Mouse (Mus musculus): Measurements from ENCODE around the gene Ly6g6d.
"Not testable (repeated sequence)": the region's sequence is repeated elsewhere in the genome, so short reads cannot be mapped to it uniquely, and the experiment has no call there.

The Ly6g6d gene

GRCm38 (mm10) chr17:35048932-35049440 is 28.9 kb downstream of the Ly6g6d start:
- no peak for DNase-seq (ENCODE audit: low read depth, low spot score)

- DNase-seq (ENCODE audit: low read depth, low spot score) = peak; percentile 68
Measured at GRCm38 (mm10) chr17:35048149-35048931, 29.5 kb downstream of the Ly6g6d start.

DNA sequence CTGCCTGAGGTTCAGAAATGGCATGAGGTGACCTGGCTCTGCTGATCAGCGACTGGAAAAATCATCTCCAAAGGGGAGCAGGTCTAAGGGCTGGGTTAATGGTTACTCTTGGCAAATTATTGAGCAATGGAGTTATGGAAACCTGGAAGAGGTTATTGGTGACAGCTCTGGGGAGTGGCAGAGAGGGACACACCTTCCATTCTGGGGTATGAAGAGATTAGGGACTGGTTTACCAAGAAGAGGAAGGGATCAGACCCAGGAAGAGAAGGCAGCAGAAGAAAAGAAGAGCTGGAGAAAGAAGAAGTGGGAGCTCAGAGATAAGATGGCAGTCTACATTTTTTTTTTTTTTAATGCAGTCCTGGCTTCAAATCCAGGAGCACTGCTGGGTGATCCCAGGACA is 30.2 kb downstream of the Ly6g6d start:
- DNase-seq (ENCODE audit: low read depth, low spot score) = no peak

DNA sequence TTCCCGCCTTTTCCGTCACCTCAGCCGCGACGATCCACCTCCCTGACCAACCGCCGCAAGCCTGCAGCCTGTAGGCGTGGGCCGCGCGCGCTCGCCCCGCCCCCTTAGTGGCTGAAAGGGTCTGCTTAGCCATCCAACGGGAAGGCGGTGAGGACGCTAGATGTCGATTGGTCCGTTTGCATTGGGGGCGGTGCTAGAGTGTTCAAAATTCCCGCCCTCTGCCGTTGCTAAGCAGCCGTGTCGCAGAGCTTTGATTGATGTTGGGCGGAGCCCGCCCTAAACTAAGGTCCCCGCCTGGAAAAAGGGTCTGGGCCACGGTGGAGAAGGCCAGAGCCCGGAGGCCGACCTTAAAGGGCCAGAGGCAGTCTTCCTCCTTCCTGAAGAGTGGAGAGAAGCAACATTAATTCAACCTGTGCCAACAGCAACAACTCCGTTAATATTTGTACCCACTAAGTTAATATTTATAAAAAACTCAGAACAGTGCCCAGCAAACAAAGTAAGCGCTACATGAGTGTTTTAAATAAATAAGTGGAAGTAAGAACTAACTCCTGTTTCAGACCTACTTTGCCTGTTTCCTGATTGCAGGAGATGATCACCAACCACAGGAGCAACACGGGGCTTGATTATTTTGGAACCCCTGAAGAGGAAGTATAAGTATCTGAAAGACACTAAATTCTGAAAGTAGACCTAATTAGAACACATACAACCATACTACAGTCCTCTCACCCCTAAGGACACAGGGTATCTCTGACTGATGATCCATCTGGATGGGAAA is 31.0 kb downstream of the Ly6g6d start, which contains the start of gene Msh5:
Msh5 (minus strand) TSS at position 65 of the 775 bp plus-strand sequence.
- DNase-seq (ENCODE audit: low read depth, low spot score) = peak; percentile 97

GRCm38 (mm10) chr17:35045807-35046680 is 31.8 kb downstream of the Ly6g6d start:
- DNase-seq (ENCODE audit: low read depth, low spot score) = no peak

- DNase-seq (ENCODE audit: low read depth, low spot score) = peak; percentile 60
Measured at GRCm38 (mm10) chr17:35044904-35045806, 32.7 kb downstream of the Ly6g6d start.

- peak; percentile 60 for DNase-seq (ENCODE audit: low read depth, low spot score)
Measured at GRCm38 (mm10) chr17:35043794-35044193, 34.1 kb downstream of the Ly6g6d start.

DNA sequence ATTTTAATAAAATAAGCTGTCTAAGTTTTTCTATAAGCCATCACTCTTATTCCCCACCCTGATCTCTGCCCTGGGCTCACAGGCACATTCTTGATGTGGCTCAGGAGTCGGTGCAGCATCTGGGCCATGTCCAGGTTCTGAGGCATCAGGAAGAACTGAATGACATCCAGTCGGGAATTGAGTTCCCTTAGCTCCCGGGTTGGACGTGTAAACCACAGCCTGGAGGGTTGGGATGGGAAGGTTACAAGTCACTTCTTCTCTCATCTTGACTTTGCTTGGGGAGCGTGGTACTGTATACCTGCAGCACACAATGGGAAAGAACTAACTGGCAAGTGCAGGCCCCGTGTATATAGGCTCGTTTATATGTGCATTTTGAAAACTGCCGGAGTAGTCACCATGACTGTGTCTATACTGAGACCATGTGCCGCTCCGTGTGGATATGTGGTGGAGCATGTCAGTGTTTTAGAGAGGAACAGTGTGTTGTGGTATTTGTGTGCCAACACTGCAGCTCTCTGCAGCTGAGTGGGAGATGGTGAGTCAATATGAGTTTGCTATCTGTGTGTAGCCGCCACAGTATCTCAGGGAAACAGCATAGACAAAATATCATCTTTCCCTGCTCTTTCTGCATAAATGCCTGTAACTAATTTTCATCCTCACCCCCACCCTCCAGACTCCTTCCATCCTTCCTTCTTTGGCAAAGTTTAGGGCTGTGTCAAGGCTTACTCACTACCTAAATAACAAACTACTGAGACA is 38.6 kb downstream of the Ly6g6d start:
- peak; percentile 91 for DNase-seq (ENCODE audit: low read depth, low spot score)

- DNase-seq (ENCODE audit: low read depth, low spot score) = no peak
Measured at GRCm38 (mm10) chr17:35034896-35035295, 43.0 kb downstream of the Ly6g6d start.

DNA sequence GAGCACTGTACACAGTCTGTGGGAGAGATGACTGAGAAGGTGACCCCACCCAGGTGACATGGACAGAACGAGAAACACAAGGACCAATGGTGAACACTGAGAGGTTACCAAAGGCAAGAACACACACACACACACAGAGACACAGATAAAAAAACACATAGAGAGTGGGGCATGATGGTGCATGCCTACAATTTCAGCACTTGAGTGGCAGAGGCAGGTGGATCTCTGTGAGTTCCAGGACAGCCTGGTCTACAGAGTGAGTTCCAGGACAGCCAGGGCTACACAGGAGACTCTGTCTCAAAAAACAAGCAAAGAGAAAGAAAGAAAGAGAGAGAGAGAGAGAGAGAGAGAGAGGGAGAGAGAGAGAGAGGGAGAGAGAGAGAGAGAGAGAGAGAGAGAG is 44.2 kb downstream of the Ly6g6d start:
- DNase-seq (ENCODE audit: low read depth, low spot score) = not testable (repeated sequence)

DNA sequence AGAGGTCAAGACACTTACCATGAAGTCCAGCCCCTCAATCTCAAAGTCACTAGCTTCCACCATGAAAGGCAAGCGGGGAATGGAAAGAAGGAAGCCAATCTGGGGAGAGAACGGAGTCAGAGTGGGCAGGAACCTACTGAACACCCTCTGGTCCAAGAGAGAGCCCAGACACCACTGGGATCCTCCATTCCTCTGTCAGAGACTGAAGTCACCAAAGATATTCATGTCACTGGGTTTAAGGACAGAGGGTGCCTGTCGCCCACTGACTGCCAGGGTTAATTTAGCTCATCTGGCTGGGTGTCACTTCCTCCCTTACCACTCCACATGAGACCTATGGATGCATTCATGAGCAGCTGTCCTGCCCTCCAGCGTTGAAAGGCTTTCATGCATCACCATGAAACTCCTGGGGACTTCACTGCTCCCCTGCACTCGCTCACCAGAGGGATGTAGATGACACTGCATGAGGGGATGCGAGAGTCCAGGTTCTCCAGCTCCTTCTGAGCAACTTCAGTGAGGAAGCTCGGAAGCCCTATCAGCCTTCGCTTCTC is 45.5 kb downstream of the Ly6g6d start:
- DNase-seq (ENCODE audit: low read depth, low spot score) = no peak

GRCm38 (mm10) chr17:35031880-35032279 is 46.0 kb downstream of the Ly6g6d start:
- DNase-seq (ENCODE audit: low read depth, low spot score) = no peak

DNA sequence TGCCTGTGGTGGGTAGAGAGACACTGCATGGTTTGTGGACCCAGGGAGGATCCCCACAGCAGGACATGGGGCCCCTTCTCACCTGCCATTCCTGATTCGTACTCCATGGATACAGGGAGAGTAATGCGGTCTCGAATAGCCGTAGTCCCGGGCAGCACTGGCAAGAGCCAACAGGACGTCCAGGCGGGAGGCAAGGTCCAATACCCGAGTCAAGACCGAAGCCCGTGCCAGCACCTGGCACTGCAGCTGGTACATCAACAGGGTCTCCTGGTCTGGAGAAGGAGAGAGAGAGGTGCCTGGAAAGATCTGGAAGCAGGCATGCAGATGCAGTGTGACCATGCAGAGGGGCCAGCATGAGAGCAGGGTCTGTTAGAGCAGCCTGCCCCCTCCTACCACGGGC is 46.6 kb downstream of the Ly6g6d start:
- DNase-seq (ENCODE audit: low read depth, low spot score) = no peak

GRCm38 (mm10) chr17:35029691-35030532 is 48.0 kb downstream of the Ly6g6d start:
- no peak for DNase-seq (ENCODE audit: low read depth, low spot score)

GRCm38 (mm10) chr17:35028315-35028714 is 49.5 kb downstream of the Ly6g6d start:
- no peak for DNase-seq (ENCODE audit: low read depth, low spot score)

- no peak for DNase-seq (ENCODE audit: low read depth, low spot score)
Measured at GRCm38 (mm10) chr17:35027277-35028068, 50.4 kb downstream of the Ly6g6d start, which contains the start of gene Sapcd1. Sapcd1 (minus strand) TSS chr17:35028016.

- DNase-seq (ENCODE audit: low read depth, low spot score) = no peak
Measured at GRCm38 (mm10) chr17:35026206-35026605, 51.7 kb downstream of the Ly6g6d start.

Data from 3T3-L1 (cell line).